Mouse (Mus musculus) kidney, adult 2 months (tissue): ENCODE data around the gene Fh1. TPM values are rescaled to one million over a fixed set of nuclear protein-coding genes. Genes with fewer than 3 reads are reported as not detected.

Experiments used
- DNase-seq: peaks from one replicate; pipeline ENCODE4 v3.0.0; 2021
- H3K27ac ChIP-seq: fragments of 200-500 bp; 2 replicates; pipeline ENCODE4 v1.5.1; 2012; ENCODE audit warnings: low read depth, low read length, control low read depth, inconsistent platforms; ENCODE audit not compliant: insufficient read depth
- H3K27me3 ChIP-seq: fragments of 200-500 bp; replicated peaks from 2 replicates; pipeline ENCODE4 v1.6.1; 2012; ENCODE audit warnings: mild to moderate bottlenecking, moderate library complexity, low read length, inconsistent platforms; ENCODE audit not compliant: control insufficient read depth, insufficient read depth
- H3K36me3 ChIP-seq: fragments of 200-500 bp; 2 replicates; pipeline ENCODE4 v1.6.1; 2012; ENCODE audit warnings: mild to moderate bottlenecking, moderate library complexity, low read length, inconsistent platforms; ENCODE audit not compliant: control insufficient read depth, insufficient read depth
- H3K4me1 ChIP-seq: fragments of 200-500 bp; 2 replicates; pipeline ENCODE4 v1.6.1; 2011; ENCODE audit warnings: low read length; ENCODE audit not compliant: control insufficient read depth, insufficient read depth
- H3K4me3 ChIP-seq: fragments of 200-500 bp; 2 replicates; pipeline ENCODE4 v1.5.1; 2011; ENCODE audit warnings: mild to moderate bottlenecking, low read depth, low read length, control low read depth; ENCODE audit not compliant: insufficient read depth
- CTCF ChIP-seq: fragments of 200-500 bp; conservative IDR thresholded peaks from 2 replicates; pipeline ENCODE4 v1.5.1; 2011; ENCODE audit warnings: low read depth, mild to moderate bottlenecking, control low read depth, low read length, moderate library complexity, mixed read lengths; ENCODE audit not compliant: insufficient read depth, insufficient read length
- POLR2A ChIP-seq: fragments of 200-500 bp; IDR thresholded peaks from one replicate; pipeline ENCODE4 v1.6.1; 2011; ENCODE audit warnings: low read depth, low read length, control low read depth
- WGBS: fragments of 180-500 bp; shearing (Covaris S2); methylation state at CpG from one replicate; pipeline ENCODE4 v1.1.7; 2018; 5-methylcytosine and 5-hydroxymethylcytosine counted together
- polyA plus RNA-seq: library from polyadenylated mRNA; depleted of rRNA; stranded (reverse); fragments of >200 nt; gene quantifications from 2 replicates; pipeline ENCODE4 v1.2.3, GENCODE M21; 2012

Gene Fh1
- polyA plus RNA-seq, 1 experiment: 181 TPM

GRCm38 (mm10) chr1:175614992-175615391 lies 10.4 kb downstream of the Fh1 start:
- WGBS: 95% methylated on average over 9 of the region's 9 CpGs
- Histone ChIP-seq H3K4me1 (no peaks in the 10 kb centered on the region), H3K27ac (no peak overlapping the region), H3K4me3 (no peak overlapping the region), H3K36me3 (peaks cover 9% of the 10 kb centered on the region), H3K27me3 (no peaks in the 10 kb centered on the region)
- TF ChIP-seq POLR2A: no peak
- TF ChIP-seq CTCF: no peak
- no peak for DNase-seq

GRCm38 (mm10) chr1:175608708-175609107 lies 16.7 kb downstream of the Fh1 start:
- Histone ChIP-seq H3K4me1 (no peaks in the 10 kb centered on the region), H3K27me3 (no peaks in the 10 kb centered on the region), H3K27ac (no peak overlapping the region), H3K36me3 (peaks cover 19% of the 10 kb centered on the region), H3K4me3 (no peak overlapping the region)
- TF ChIP-seq POLR2A (no peak), CTCF (no peak)
- WGBS: 96% methylated on average over 3 of the region's 3 CpGs
- no peak for DNase-seq

GRCm38 (mm10) chr1:175607838-175608585 lies 17.4 kb downstream of the Fh1 start:
- H3K4me3 ChIP-seq: no peak overlapping the region
- no peaks in the 10 kb centered on the region for H3K4me1 ChIP-seq
- peaks cover 19% of the 10 kb centered on the region for H3K36me3 ChIP-seq
- DNase-seq: no peak
- 93% methylated on average over 18 of the region's 18 CpGs for WGBS
- no peaks in the 10 kb centered on the region for H3K27me3 ChIP-seq
- no peak for TF ChIP-seq CTCF
- H3K27ac ChIP-seq: no peak overlapping the region

- Histone ChIP-seq H3K36me3 (peaks cover 17% of the 10 kb centered on the region), H3K4me1 (no peaks in the 10 kb centered on the region), H3K27me3 (no peaks in the 10 kb centered on the region), H3K4me3 (no peak overlapping the region), H3K27ac (no peak overlapping the region)
- DNase-seq: no peak
- TF ChIP-seq POLR2A: no peak
- TF ChIP-seq CTCF: no peak
- 93% methylated on average over 6 of the region's 6 CpGs for WGBS
Measured at GRCm38 (mm10) chr1:175607308-175607707, 18.1 kb downstream of the Fh1 start.

GRCm38 (mm10) chr1:175603390-175603789 lies 22.0 kb downstream of the Fh1 start:
- H3K4me1 ChIP-seq: no peaks in the 10 kb centered on the region
- 62% methylated on average over 6 of the region's 6 CpGs for WGBS
- no peak overlapping the region for H3K4me3 ChIP-seq
- no peaks in the 10 kb centered on the region for H3K27me3 ChIP-seq
- peaks cover 12% of the 10 kb centered on the region for H3K36me3 ChIP-seq
- H3K27ac ChIP-seq: no peak overlapping the region
- no peak for DNase-seq
- TF ChIP-seq POLR2A (no peak), CTCF (peak; percentile 44)

- peak; percentile 19 for DNase-seq
- TF ChIP-seq CTCF (no peak), POLR2A (no peak)
- H3K4me3 ChIP-seq: no peak overlapping the region
- no peaks in the 10 kb centered on the region for H3K27me3 ChIP-seq
- H3K27ac ChIP-seq: no peak overlapping the region
- no peaks in the 10 kb centered on the region for H3K4me1 ChIP-seq
- H3K36me3 ChIP-seq: peaks cover 10% of the 10 kb centered on the region
- WGBS: 80% methylated on average over 11 of the region's 11 CpGs
Measured at GRCm38 (mm10) chr1:175602231-175602630, 23.2 kb downstream of the Fh1 start.

- H3K4me1 ChIP-seq: no peaks in the 10 kb centered on the region
- TF ChIP-seq CTCF: no peak
- TF ChIP-seq POLR2A: no peak
- H3K27ac ChIP-seq: no peak overlapping the region
- DNase-seq: no peak
- no peak overlapping the region for H3K4me3 ChIP-seq
- no peaks in the 10 kb centered on the region for H3K27me3 ChIP-seq
- WGBS: 95% methylated on average over 1 of the region's 1 CpGs
- no peaks in the 10 kb centered on the region; the same call in none of the 2 replicates for H3K36me3 ChIP-seq
Measured at GRCm38 (mm10) chr1:175592832-175593231, 32.6 kb downstream of the Fh1 start.

- no peak for TF ChIP-seq POLR2A
- TF ChIP-seq CTCF: no peak
- Histone ChIP-seq H3K4me1 (no peaks in the 10 kb centered on the region), H3K27me3 (no peaks in the 10 kb centered on the region), H3K36me3 (no peaks in the 10 kb centered on the region; the same call in 1 of the 2 replicates), H3K27ac (no peak overlapping the region), H3K4me3 (no peak overlapping the region)
- no peak for DNase-seq
- WGBS: 45% methylated on average over 5 of the region's 5 CpGs
Measured at GRCm38 (mm10) chr1:175586656-175587055, 38.8 kb downstream of the Fh1 start.
